Mouse (Mus musculus): ENCODE data around the gene Fbxo3.

DNA sequence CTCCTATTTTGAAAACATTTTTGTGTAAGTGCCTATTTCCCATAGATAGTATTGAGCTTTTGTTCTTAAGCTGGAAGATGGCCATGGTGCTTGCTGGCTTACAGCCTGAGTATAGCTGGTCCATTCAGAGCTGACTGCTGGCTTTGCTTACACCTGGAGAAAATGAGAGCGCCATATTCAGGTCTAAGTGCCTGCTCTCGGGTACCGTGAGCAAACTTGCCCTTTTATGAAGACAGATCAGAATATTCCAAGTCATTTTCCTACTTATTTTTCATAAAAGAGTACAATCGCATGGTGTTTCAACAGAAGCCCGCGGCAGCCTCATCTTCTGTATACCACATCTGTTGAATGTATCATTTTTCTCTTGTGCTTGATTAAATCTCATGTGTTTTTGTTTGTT is 33.5 kb downstream of the Fbxo3 start:
- TF ChIP-seq HCFC1 (IDR thresholded peaks at IDR 0.05; ENCODE audit: borderline replicate concordance, insufficient read depth, low read length) (no peak), CHD2 (IDR thresholded peaks at IDR 0.05; ENCODE audit: low read depth, low read length) (no peak), MAFK (IDR thresholded peaks at IDR 0.05; ENCODE audit: insufficient read depth, low read depth, low read length) (no peak), ZNF384 (IDR thresholded peaks at IDR 0.05; ENCODE audit: low read depth, low read length) (no peak)

Data from ES-E14 (cell line).